Mouse (Mus musculus) frontal cortex, postnatal 10 days (tissue): Measurements from ENCODE around the gene Slitrk2.

Experiments used
- DNase-seq, 2 experiments: peaks; one replicate each; pipeline ENCODE4 v3.0.0; 2022; ENCODE audit warnings: low spot score in 2 of 2, mixed read lengths in 1 of 2

Slitrk2 gene

GRCm38 (mm10) chrX:66648911-66649620, at the start of gene Slitrk2:
Gene Slitrk2 (plus strand): TSS chrX:66649318.
- peak in 1 of 2 experiments; percentile 34 for DNase-seq

GRCm38 (mm10) chrX:66605490-66605889, 43.6 kb upstream of the Slitrk2 start:
- no peak for DNase-seq

- peak; percentile 63 to 66 for DNase-seq
Observed at GRCm38 (mm10) chrX:66652455-66653144, 3.5 kb downstream of the Slitrk2 start.

GRCm38 (mm10) chrX:66657365-66657764, 8.2 kb downstream of the Slitrk2 start:
- DNase-seq = no peak

- no peak for DNase-seq
Observed at GRCm38 (mm10) chrX:66676959-66677358, 27.8 kb downstream of the Slitrk2 start.

- DNase-seq = no peak
Observed at GRCm38 (mm10) chrX:66678646-66679045, 29.5 kb downstream of the Slitrk2 start.
